In the genomic region with DNA sequence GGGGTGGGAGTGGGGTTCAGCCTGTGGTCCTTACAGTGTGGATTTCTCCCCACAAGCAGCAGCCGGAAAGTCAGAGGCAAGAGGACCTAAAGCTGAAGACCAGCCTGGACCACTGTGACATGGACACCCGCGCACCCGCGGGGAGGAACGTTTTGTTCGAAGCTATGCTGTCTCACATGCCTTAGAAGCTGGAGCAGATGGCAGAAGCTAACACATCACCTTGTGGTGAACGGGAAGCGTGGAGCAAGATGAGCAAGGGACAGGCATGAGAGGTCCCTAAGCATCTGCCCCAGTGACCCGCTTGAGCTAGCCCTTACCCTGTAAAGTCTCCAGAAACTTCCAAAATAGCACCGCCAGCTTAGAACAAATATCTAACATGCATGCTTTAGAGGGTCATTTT, we compare ENCODE assay signal across 30 mouse cellular contexts. TPM values are rescaled to one million over a fixed set of nuclear protein-coding genes. Genes with fewer than 3 reads are reported as not detected.
"Had no signal": no experiment of that assay in that cellular context is flagged by ENCODE, and none has a peak within 500 bp of the region (broad histone marks: within the 10 kb centered on the region; RNA-seq: fewer than 3 reads in every experiment).

No protein-coding gene starts in this region.

- H3K27me3 ChIP-seq: limb, embryonic 12.5 days; limb, embryonic 13.5 days; limb, embryonic 15.5 days; liver, embryonic 12.5 days; liver, embryonic 13.5 days; liver, embryonic 15.5 days; lung, embryonic 15.5 days; midbrain, embryonic 12.5 days; midbrain, embryonic 13.5 days; midbrain, embryonic 15.5 days had no signal

- H3K36me3 ChIP-seq: limb, embryonic 10.5 days; limb, embryonic 12.5 days; limb, embryonic 13.5 days; limb, embryonic 15.5 days; liver, embryonic 12.5 days; liver, embryonic 13.5 days; liver, embryonic 15.5 days; lung, embryonic 15.5 days; midbrain, embryonic 10.5 days; midbrain, embryonic 12.5 days; midbrain, embryonic 13.5 days; midbrain, embryonic 15.5 days had no signal

- DNase-seq: left cerebral cortex, postnatal 4 days; liver; liver, embryonic 13.5 days; liver, postnatal 0 days; lung, adult 18-20 months; lung, adult 2 months; lung, embryonic 14.5 days; lung, postnatal 10 days; lung, postnatal 14 days; lung, postnatal 36 days; lung, postnatal 4 days; midbrain, embryonic 14.5 days had no signal

- H3K9me3 ChIP-seq: limb, embryonic 10.5 days; limb, embryonic 12.5 days; limb, embryonic 13.5 days; limb, embryonic 15.5 days; liver, embryonic 12.5 days; liver, embryonic 13.5 days; liver, embryonic 15.5 days; lung, embryonic 15.5 days; midbrain, embryonic 10.5 days; midbrain, embryonic 12.5 days; midbrain, embryonic 15.5 days had no signal

- H3K4me3 ChIP-seq: left cerebral cortex, adult 2 months; limb, embryonic 10.5 days; limb, embryonic 12.5 days; limb, embryonic 13.5 days; limb, embryonic 15.5 days; liver, embryonic 12.5 days; liver, embryonic 13.5 days; liver, embryonic 15.5 days; lung, embryonic 15.5 days; megakaryocyte, embryonic 14.5 days; midbrain, embryonic 10.5 days; midbrain, embryonic 12.5 days; midbrain, embryonic 13.5 days; midbrain, embryonic 15.5 days; myocyte had no signal

- H3K4me1 ChIP-seq: limb, embryonic 10.5 days; limb, embryonic 12.5 days; limb, embryonic 13.5 days; limb, embryonic 15.5 days; liver, embryonic 12.5 days; liver, embryonic 13.5 days; liver, embryonic 15.5 days; lung, embryonic 15.5 days; megakaryocyte, embryonic 14.5 days had no signal

RNA-seq across cellular contexts. Expression of a gene that starts 48.4 kb away (rescaled TPM):
- total RNA-seq: liver, adult 2 months; megakaryocyte progenitor cell, adult 5-6 weeks; megakaryocyte-erythroid progenitor cell, adult 5-6 weeks; monocyte, adult 5-6 weeks had no signal
